Mouse (Mus musculus): ENCODE data around the gene Meox1. TPM values are rescaled to one million over a fixed set of nuclear protein-coding genes. Genes with fewer than 3 reads are reported as not detected.

Meox1 gene
- polyA plus RNA-seq, 2 experiments = 15.2 to 20.8 TPM

- Histone ChIP-seq H3K27ac (replicated peaks; ENCODE audit: low read depth, low read length) (peak overlapping the region; percentile 67), H3K4me3 (replicated peaks; ENCODE audit: low read length) (no peak overlapping the region), H3K27me3 (ENCODE audit: control insufficient read depth, insufficient read depth, low read length) (no peaks in the 10 kb centered on the region), H3K4me2 (replicated peaks; ENCODE audit: low read depth, low read length, severe bottlenecking) (no peak overlapping the region), H3K36me3 (ENCODE audit: control insufficient read depth, insufficient read depth, low read length) (no peaks in the 10 kb centered on the region), H3K9ac (ENCODE audit: low read depth, low read length, severe bottlenecking) (no peak overlapping the region), H3K9me3 (ENCODE audit: control insufficient read depth, low read length) (no peaks in the 10 kb centered on the region), H3K4me1 (ENCODE audit: control insufficient read depth, insufficient read depth, low read length) (peaks cover 20% of the 10 kb centered on the region)
- no peak for DNase-seq (ENCODE audit: low spot score)
- 81% methylated on average over 3 of the region's 3 CpGs for WGBS
- no peak for ATAC-seq (ENCODE audit: low FRiP score, low read depth)
- TF ChIP-seq POLR2A (IDR thresholded peaks at IDR 0.05; ENCODE audit: borderline replicate concordance, extremely low read depth, insufficient read depth, insufficient read length) = no peak
Observed at GRCm38 (mm10) chr11:101842773-101843163, 51.4 kb downstream of the Meox1 start.

- H3K27ac ChIP-seq (replicated peaks; ENCODE audit: low read depth, low read length) = peak overlapping the region; percentile 67
- TF ChIP-seq POLR2A (IDR thresholded peaks at IDR 0.05; ENCODE audit: borderline replicate concordance, extremely low read depth, insufficient read depth, insufficient read length) = no peak
- H3K4me3 ChIP-seq (replicated peaks; ENCODE audit: low read length) = no peak overlapping the region
- WGBS = 61% methylated on average over 15 of the region's 15 CpGs
- no peaks in the 10 kb centered on the region for H3K36me3 ChIP-seq (ENCODE audit: control insufficient read depth, insufficient read depth, low read length)
- H3K9ac ChIP-seq (ENCODE audit: low read depth, low read length, severe bottlenecking) = no peak overlapping the region
- no peak overlapping the region for H3K4me2 ChIP-seq (replicated peaks; ENCODE audit: low read depth, low read length, severe bottlenecking)
- DNase-seq (ENCODE audit: low spot score) (peak; percentile 58), ATAC-seq (ENCODE audit: low FRiP score, low read depth) (peak; percentile 77)
- peaks cover 20% of the 10 kb centered on the region for H3K4me1 ChIP-seq (ENCODE audit: control insufficient read depth, insufficient read depth, low read length)
- H3K9me3 ChIP-seq (ENCODE audit: control insufficient read depth, low read length) = no peaks in the 10 kb centered on the region
- no peaks in the 10 kb centered on the region for H3K27me3 ChIP-seq (ENCODE audit: control insufficient read depth, insufficient read depth, low read length)
Observed at GRCm38 (mm10) chr11:101841998-101842772, 52.0 kb downstream of the Meox1 start.

GRCm38 (mm10) chr11:101840405-101840804 lies 53.8 kb downstream of the Meox1 start:
- H3K4me1 ChIP-seq (ENCODE audit: control insufficient read depth, insufficient read depth, low read length) = peaks cover 24% of the 10 kb centered on the region
- H3K36me3 ChIP-seq (ENCODE audit: control insufficient read depth, insufficient read depth, low read length) = no peaks in the 10 kb centered on the region
- no peak for TF ChIP-seq POLR2A (IDR thresholded peaks at IDR 0.05; ENCODE audit: borderline replicate concordance, extremely low read depth, insufficient read depth, insufficient read length)
- no peak overlapping the region for H3K4me3 ChIP-seq (replicated peaks; ENCODE audit: low read length)
- no peaks in the 10 kb centered on the region for H3K9me3 ChIP-seq (ENCODE audit: control insufficient read depth, low read length)
- ATAC-seq (ENCODE audit: low FRiP score, low read depth) (no peak), DNase-seq (ENCODE audit: low spot score) (no peak)
- H3K27me3 ChIP-seq (ENCODE audit: control insufficient read depth, insufficient read depth, low read length) = no peaks in the 10 kb centered on the region
- H3K4me2 ChIP-seq (replicated peaks; ENCODE audit: low read depth, low read length, severe bottlenecking) = no peak overlapping the region
- no peak overlapping the region for H3K9ac ChIP-seq (ENCODE audit: low read depth, low read length, severe bottlenecking)
- 99% methylated on average over 3 of the region's 3 CpGs for WGBS
- H3K27ac ChIP-seq (replicated peaks; ENCODE audit: low read depth, low read length) = no peak overlapping the region

GRCm38 (mm10) chr11:101839426-101839825 lies 54.7 kb downstream of the Meox1 start:
- Histone ChIP-seq H3K27me3 (ENCODE audit: control insufficient read depth, insufficient read depth, low read length) (no peaks in the 10 kb centered on the region), H3K4me3 (replicated peaks; ENCODE audit: low read length) (no peak overlapping the region), H3K4me2 (replicated peaks; ENCODE audit: low read depth, low read length, severe bottlenecking) (no peak overlapping the region), H3K9ac (ENCODE audit: low read depth, low read length, severe bottlenecking) (no peak overlapping the region), H3K9me3 (ENCODE audit: control insufficient read depth, low read length) (no peaks in the 10 kb centered on the region), H3K36me3 (ENCODE audit: control insufficient read depth, insufficient read depth, low read length) (no peaks in the 10 kb centered on the region), H3K27ac (replicated peaks; ENCODE audit: low read depth, low read length) (no peak overlapping the region), H3K4me1 (ENCODE audit: control insufficient read depth, insufficient read depth, low read length) (peaks cover 26% of the 10 kb centered on the region)
- DNase-seq (ENCODE audit: low spot score) = peak; percentile 65
- 29% methylated on average over 6 of the region's 8 CpGs for WGBS
- TF ChIP-seq POLR2A (IDR thresholded peaks at IDR 0.05; ENCODE audit: borderline replicate concordance, extremely low read depth, insufficient read depth, insufficient read length) = no peak
- no peak for ATAC-seq (ENCODE audit: low FRiP score, low read depth)

GRCm38 (mm10) chr11:101832001-101832400 lies 62.2 kb downstream of the Meox1 start:
- no peaks in the 10 kb centered on the region for H3K9me3 ChIP-seq (ENCODE audit: control insufficient read depth, low read length)
- peak; percentile 60 for DNase-seq (ENCODE audit: low spot score)
- no peaks in the 10 kb centered on the region for H3K36me3 ChIP-seq (ENCODE audit: control insufficient read depth, insufficient read depth, low read length)
- H3K27ac ChIP-seq (replicated peaks; ENCODE audit: low read depth, low read length) = no peak overlapping the region
- H3K27me3 ChIP-seq (ENCODE audit: control insufficient read depth, insufficient read depth, low read length) = no peaks in the 10 kb centered on the region
- no peak overlapping the region for H3K4me3 ChIP-seq (replicated peaks; ENCODE audit: low read length)
- WGBS = 67% methylated on average over 7 of the region's 7 CpGs
- no peak for ATAC-seq (ENCODE audit: low FRiP score, low read depth)
- H3K9ac ChIP-seq (ENCODE audit: low read depth, low read length, severe bottlenecking) = no peak overlapping the region
- no peak overlapping the region for H3K4me2 ChIP-seq (replicated peaks; ENCODE audit: low read depth, low read length, severe bottlenecking)
- peaks cover 31% of the 10 kb centered on the region for H3K4me1 ChIP-seq (ENCODE audit: control insufficient read depth, insufficient read depth, low read length)
- TF ChIP-seq POLR2A (IDR thresholded peaks at IDR 0.05; ENCODE audit: borderline replicate concordance, extremely low read depth, insufficient read depth, insufficient read length) = no peak

Data from limb, embryonic 14.5 days (tissue).